Mouse (Mus musculus) embryonic facial prominence, embryonic 10.5 days (tissue): ENCODE results near the gene Ppt2. TPM values are rescaled to one million over a fixed set of nuclear protein-coding genes. Genes with fewer than 3 reads are reported as not detected.

Experiments used
- DNase-seq: peaks from one replicate; pipeline ENCODE4 v3.0.0-alpha.2; 2017; ENCODE audit warnings: low spot score
- H3K27ac ChIP-seq: fragments of 300-500 bp; sonication (generic); replicated peaks from 2 replicates; pipeline ENCODE4 v1.5.1; 2016; ENCODE audit warnings: mild to moderate bottlenecking
- H3K27me3 ChIP-seq: fragments of 300-500 bp; sonication (generic); replicated peaks from 2 replicates; pipeline ENCODE4 v1.6.1; 2016; ENCODE audit warnings: low read depth, mild to moderate bottlenecking; ENCODE audit not compliant: poor library complexity, severe bottlenecking
- H3K36me3 ChIP-seq: fragments of 300-500 bp; sonication (generic); replicated peaks from 2 replicates; pipeline ENCODE4 v1.6.1; 2016; ENCODE audit warnings: mild to moderate bottlenecking, moderate library complexity
- H3K4me1 ChIP-seq: fragments of 300-500 bp; sonication (generic); 2 replicates; pipeline ENCODE4 v1.6.1; 2016
- H3K4me3 ChIP-seq: fragments of 300-500 bp; sonication (generic); 2 replicates; pipeline ENCODE4 v1.5.1; 2016; ENCODE audit warnings: mild to moderate bottlenecking, moderate library complexity
- H3K9me3 ChIP-seq: fragments of 300-500 bp; sonication (generic); 2 replicates; pipeline ENCODE4 v1.6.1; 2016; ENCODE audit warnings: mild to moderate bottlenecking
- WGBS: fragments of 180-500 bp; shearing (Covaris S2); methylation state at CpG from one replicate; pipeline ENCODE4 v1.1.7; 2016; 5-methylcytosine and 5-hydroxymethylcytosine counted together
- polyA plus RNA-seq: library from polyadenylated mRNA; unstranded; fragments of >200 nt; fragmentation: Nextera tagmentation; extraction: Ambion mirVana; gene quantifications from 2 replicates; pipeline ENCODE4 v1.2.1, GENCODE M21; 2016

Gene Ppt2
- polyA plus RNA-seq, 1 experiment from 2014 or later = 18.6 TPM

DNA sequence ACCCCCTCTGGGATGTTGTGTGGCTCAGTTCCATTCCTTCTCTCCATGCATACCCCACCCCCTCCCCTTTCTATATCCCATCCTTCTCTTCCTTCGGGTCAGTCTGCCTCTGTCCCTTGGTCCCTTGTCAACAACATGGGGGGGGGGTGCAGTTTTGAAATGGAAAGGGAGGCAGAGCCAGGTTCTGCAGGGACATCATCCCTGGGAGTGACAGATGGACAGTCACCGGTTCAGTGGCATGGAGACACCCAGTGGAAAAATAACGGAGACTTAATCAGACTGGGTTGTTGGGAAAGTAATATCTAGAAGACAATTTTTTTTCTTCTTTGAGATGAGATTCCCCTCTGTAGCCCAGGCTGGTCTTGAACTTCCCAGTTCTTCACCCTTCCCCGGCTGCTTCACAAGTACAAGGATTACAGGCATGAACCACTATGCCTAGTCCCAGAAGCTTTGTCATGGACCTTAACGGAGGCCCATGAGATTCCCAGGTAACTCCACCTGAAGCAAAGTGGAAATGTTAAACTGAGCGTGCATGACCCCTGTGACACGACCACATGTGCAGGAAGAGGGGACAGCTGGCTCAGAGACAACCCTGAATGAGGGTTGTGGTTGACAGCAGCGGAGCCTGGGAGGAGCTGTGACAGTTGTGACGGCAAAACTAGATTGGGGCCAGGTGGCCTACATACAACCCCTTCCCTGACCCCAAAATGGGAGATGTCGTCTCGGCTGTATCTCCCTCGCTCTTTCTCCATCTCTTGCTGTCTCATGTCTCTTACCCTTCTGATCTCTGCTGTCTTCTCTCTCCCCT lies 1.7 kb upstream of the Ppt2 start:
- Histone ChIP-seq H3K4me1 (peaks cover 73% of the 10 kb centered on the region), H3K27me3 (peaks cover 57% of the 10 kb centered on the region), H3K4me3 (peak overlapping the region; percentile 77), H3K9me3 (no peaks in the 10 kb centered on the region), H3K36me3 (peaks cover 8% of the 10 kb centered on the region), H3K27ac (no peak overlapping the region)
- WGBS = 8% methylated on average over 12 of the region's 12 CpGs
- DNase-seq = no peak

DNA sequence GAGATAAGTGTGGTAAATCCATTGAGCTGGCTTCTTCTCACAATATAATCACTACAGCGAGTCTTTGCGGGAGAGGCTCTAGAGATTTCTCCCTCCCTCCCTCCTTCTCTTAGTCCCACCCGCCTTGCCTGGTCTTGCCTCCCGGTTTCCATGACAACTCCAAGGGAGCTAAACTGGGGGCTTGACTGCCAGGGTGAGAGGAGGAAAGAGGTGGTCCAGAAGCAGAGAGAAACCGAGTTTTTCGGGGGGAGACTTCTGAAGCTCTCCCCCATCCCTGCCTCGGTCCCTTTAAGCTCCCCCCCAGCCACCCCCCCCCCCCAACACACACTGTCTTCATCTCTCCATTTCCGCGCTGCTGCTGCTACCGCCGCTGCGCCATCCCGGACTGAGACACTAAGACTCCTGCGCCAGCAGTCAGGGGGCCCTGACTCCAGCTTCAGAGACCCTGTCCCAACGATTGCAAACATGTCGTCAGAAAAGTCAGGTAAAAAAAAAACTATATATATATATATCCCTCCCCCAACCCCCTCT lies 976 bp upstream of the Ppt2 start, which contains the start of gene Prrt1:
Gene Prrt1, plus strand, starts transcription at position 313 of the 531 bp plus-strand sequence.
- peaks cover 73% of the 10 kb centered on the region for H3K4me1 ChIP-seq
- H3K27ac ChIP-seq = peak within 1 kb of the TSS; percentile 92; the same call in 1 of the 2 replicates
- peaks cover 57% of the 10 kb centered on the region for H3K27me3 ChIP-seq
- H3K9me3 ChIP-seq = no peaks in the 10 kb centered on the region
- WGBS = 2% methylated on average over 16 of the region's 16 CpGs
- peak; percentile 56 for DNase-seq
- H3K36me3 ChIP-seq = peaks cover 10% of the 10 kb centered on the region
- H3K4me3 ChIP-seq = peak within 1 kb of the TSS; percentile 77

DNA sequence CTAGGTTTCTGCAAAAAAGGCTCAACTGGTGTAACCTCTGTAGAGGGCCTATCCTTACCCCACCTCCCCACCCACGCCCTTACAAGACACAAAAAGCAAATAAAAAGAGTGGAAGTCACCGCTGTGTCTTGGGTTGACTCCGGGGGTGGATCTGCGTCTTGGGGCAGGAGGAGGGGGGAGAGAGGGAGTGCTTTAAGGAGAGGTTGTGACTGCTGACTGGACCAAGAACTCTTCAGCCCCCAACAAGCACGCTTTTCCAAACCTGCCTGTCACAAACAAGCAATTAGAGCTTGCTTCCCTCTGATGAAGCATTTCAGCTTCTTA lies 296 bp upstream of the Ppt2 start:
- H3K4me3 ChIP-seq = peak overlapping the region; percentile 77
- H3K4me1 ChIP-seq = peaks cover 72% of the 10 kb centered on the region
- peaks cover 52% of the 10 kb centered on the region for H3K27me3 ChIP-seq
- H3K9me3 ChIP-seq = no peaks in the 10 kb centered on the region
- H3K36me3 ChIP-seq = peaks cover 16% of the 10 kb centered on the region
- peak overlapping the region; percentile 92; the same call in 1 of the 2 replicates for H3K27ac ChIP-seq
- WGBS = 19% methylated on average over 5 of the region's 5 CpGs
- no peak for DNase-seq

DNA sequence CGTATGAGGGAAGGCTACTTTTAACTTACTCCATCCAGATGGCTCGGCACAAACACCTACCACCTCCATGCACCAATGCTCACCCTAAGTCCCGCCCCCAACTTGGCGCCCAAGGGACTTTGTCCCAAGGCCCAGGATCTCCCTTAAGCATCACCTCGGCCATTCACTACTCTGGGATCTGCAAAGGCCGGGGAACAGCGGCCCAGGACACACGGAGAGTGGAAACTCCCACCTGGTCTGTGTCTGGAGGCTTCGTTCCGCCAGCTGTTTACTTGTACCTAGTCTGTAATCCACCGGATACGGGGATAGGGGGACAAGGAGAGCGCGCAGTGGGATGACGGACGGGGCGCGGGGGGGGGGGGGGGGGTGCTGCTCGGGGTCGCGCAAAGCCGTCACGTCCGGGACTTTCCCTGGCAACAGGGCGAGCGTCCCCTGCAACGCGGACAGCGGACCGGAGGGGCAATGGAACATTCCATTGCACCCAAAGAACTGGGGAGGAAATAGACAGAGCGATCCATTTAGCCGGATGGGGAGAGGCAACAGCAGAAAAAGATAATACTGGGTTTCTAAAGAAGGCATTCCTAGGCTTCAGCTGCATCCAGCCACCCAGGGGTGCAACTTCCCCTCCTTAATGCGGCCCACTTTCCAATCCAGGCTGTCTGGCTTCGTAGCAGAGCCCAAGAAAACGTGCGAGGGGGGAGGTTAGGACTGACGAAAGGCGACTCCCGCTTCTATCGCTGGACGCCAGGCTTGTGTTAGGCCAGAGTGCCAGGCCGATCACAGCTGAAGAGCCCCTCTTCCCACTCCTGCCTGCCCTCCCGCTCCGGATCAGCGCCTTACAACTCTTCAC lies 992 bp downstream of the Ppt2 start:
- Histone ChIP-seq H3K4me1 (peaks cover 64% of the 10 kb centered on the region), H3K27me3 (peaks cover 39% of the 10 kb centered on the region), H3K9me3 (no peaks in the 10 kb centered on the region), H3K4me3 (peak overlapping the region; percentile 77), H3K27ac (peak overlapping the region; percentile 92), H3K36me3 (peaks cover 29% of the 10 kb centered on the region)
- peak; percentile 94 for DNase-seq
- under 1% methylated on average over 45 of the region's 45 CpGs for WGBS

DNA sequence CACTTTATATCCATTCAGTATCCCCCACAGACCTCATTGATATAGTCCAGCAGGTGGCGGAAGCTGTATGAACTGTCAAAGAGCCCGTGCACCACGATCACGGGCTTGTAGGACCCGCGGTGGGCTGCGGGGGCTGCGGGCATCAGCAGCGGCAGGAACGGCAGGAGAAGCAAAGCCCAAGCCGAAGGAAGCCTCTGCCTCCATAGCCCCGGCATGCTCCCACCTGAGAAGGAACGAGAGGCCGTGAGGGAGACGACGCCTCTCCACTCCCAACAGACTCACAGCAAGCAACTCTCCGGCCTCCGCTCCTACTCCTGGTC lies 1.6 kb downstream of the Ppt2 start:
- H3K27me3 ChIP-seq = peaks cover 33% of the 10 kb centered on the region
- peak overlapping the region; percentile 92 for H3K27ac ChIP-seq
- H3K36me3 ChIP-seq = peaks cover 35% of the 10 kb centered on the region
- WGBS = under 1% methylated on average over 18 of the region's 18 CpGs
- H3K4me1 ChIP-seq = peaks cover 59% of the 10 kb centered on the region
- DNase-seq = peak; percentile 66
- no peaks in the 10 kb centered on the region for H3K9me3 ChIP-seq
- H3K4me3 ChIP-seq = peak overlapping the region; percentile 77

DNA sequence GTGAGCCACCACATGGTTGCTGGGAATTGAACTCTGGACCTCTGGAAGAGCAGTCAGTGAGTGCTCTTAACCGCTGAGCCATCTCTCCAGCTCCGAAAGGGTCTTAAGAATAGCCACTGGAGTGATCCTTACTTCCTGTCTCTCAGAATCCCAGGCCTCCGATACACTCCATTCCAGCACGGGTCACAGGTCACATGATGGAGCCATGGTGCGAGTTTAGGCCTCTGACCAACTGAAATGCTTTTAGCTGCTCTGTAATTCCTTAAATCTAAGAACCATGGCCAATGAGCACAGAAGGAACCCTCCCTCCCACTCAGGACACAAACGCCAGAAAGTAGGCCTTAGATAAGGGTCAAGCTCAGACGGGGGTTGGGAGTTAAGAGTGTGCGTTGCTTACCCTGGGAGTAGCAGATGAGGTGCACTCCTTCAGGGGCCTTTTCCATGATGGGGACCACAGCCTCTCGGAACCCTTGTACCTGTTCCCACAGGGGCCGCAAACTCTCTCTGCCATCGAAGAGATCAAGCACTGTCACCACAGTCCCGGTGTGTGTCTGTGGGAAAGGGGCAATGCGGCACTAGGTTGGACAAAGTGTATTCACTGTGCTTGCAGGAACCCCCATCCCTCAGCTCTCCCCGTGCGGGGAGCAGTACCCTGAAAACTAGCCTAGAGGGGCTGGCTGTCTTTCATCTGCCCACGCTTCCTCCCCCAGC lies 2.1 kb downstream of the Ppt2 start:
- Histone ChIP-seq H3K9me3 (no peaks in the 10 kb centered on the region), H3K27ac (peak overlapping the region; percentile 92), H3K4me1 (peaks cover 53% of the 10 kb centered on the region), H3K27me3 (peaks cover 28% of the 10 kb centered on the region), H3K36me3 (peaks cover 39% of the 10 kb centered on the region), H3K4me3 (peak overlapping the region; percentile 77)
- no peak for DNase-seq
- WGBS = 50% methylated on average over 16 of the region's 16 CpGs

DNA sequence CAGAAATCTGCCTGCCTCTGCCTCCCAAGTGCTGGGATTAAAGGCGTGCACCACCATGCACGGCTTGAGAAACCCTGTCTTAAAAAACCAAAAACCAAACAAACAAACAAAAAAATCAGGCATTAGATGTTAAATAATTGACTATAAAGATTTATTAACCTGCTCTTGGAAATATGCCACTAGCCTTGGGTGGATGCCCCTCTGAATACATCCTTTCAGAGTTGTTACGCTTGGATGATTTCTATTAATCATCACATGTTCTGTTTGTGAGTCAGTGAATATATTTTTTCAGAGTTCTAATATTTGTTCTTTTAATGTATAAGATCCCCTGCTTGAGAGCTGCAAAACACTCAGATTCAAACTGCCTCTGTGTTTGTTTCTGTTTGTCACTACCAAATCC lies 3.3 kb downstream of the Ppt2 start:
- no peak overlapping the region for H3K4me3 ChIP-seq
- 96% methylated on average over 3 of the region's 3 CpGs for WGBS
- H3K27me3 ChIP-seq = peaks cover 16% of the 10 kb centered on the region
- DNase-seq = no peak
- H3K36me3 ChIP-seq = peaks cover 43% of the 10 kb centered on the region
- no peaks in the 10 kb centered on the region for H3K9me3 ChIP-seq
- H3K4me1 ChIP-seq = peaks cover 41% of the 10 kb centered on the region
- no peak overlapping the region for H3K27ac ChIP-seq

DNA sequence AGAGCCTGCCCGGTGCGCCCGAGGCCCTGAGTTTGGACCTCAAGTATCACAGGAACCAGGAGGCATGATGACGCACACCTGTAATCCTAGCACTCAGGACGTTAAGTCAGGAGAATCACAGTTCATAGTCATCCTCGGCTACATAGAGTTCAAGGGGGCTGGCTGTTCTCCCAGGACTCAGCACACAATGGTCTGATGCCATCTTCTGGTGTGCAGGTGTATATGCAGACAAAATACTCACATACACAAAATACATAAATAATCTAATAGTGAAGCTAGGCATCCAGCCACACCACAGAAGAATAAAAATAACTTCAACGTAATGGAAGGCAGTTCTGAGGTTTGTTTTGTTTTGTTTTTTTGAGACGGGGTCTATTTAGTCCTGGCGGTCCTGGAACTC lies 5.1 kb downstream of the Ppt2 start:
- DNase-seq = no peak
- no peak overlapping the region for H3K27ac ChIP-seq
- no peaks in the 10 kb centered on the region for H3K9me3 ChIP-seq
- peaks cover 46% of the 10 kb centered on the region for H3K36me3 ChIP-seq
- peaks cover 23% of the 10 kb centered on the region for H3K4me1 ChIP-seq
- H3K4me3 ChIP-seq = no peak overlapping the region
- H3K27me3 ChIP-seq = no peaks in the 10 kb centered on the region
- WGBS = 89% methylated on average over 9 of the region's 9 CpGs

DNA sequence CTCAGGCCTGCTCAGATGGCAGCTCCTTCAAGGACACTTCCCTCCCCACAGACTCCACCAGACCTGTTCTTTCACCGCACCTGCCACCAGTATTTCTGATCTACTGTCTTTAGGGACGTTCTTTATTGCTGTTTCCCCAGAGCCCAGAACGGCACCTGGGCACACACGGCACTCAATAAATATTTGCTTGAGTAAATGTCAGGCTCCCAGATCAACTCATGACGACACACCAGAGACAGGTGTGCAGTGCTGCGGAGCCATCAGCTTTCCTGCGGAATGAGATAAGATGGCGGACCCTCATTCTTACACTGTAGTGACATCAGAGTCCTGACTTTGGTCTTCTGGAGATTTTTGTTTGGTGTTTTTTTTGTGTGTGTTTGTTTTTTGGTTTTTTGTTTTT lies 7.3 kb downstream of the Ppt2 start:
- 94% methylated on average over 8 of the region's 8 CpGs for WGBS
- no peak overlapping the region for H3K4me3 ChIP-seq
- DNase-seq = no peak
- no peak overlapping the region for H3K27ac ChIP-seq
- H3K36me3 ChIP-seq = peaks cover 63% of the 10 kb centered on the region
- H3K27me3 ChIP-seq = no peaks in the 10 kb centered on the region
- peaks cover 12% of the 10 kb centered on the region for H3K4me1 ChIP-seq
- H3K9me3 ChIP-seq = no peaks in the 10 kb centered on the region

DNA sequence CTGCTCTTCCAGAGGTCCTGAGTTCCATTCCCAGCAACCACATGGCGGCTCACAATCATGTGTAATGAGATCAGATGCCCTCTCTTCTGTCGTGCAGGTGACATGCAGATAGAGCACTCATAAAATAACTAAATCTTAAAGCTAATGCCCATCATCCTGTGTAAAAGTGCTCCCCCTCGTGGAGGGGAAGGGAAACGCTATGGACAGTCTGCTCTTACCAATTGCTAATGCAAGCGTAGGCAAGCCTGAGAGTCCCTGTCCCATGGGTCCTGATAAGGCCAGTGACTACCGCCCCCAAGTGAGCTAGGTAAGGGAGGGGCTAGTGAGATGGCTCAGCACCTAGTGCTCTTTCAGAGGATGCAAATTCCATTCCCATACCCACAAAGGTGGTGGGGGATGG lies 9.3 kb downstream of the Ppt2 start:
- H3K4me3 ChIP-seq = no peak overlapping the region
- no peak overlapping the region for H3K27ac ChIP-seq
- peaks cover 14% of the 10 kb centered on the region for H3K4me1 ChIP-seq
- H3K36me3 ChIP-seq = peaks cover 71% of the 10 kb centered on the region
- WGBS = 22% methylated on average over 6 of the region's 6 CpGs
- DNase-seq = peak; percentile 70
- H3K9me3 ChIP-seq = no peaks in the 10 kb centered on the region
- no peaks in the 10 kb centered on the region for H3K27me3 ChIP-seq

DNA sequence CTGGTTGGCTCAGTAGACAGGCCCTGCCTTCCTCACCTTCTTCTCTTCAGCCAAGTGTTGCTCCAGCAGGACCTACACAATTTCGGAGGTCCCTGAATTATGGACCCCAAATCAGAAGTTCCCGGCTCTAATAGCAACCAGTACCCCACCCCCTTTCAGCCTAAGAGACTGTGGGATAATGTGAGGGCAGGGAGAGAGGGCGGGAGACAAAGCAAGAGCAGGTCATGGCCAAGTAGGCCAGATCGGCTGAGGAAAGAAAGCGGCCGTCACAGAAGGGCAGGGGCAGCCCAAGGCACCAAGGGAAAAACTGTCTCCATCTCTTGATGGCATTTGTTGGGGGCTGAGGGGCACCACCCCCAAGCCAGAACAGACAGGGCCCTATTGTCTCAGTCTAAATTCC lies 12.4 kb downstream of the Ppt2 start, which contains the start of gene Egfl8:
Gene Egfl8, minus strand, starts transcription at position 101 of the 400 bp plus-strand sequence.
- H3K27me3 ChIP-seq = no peaks in the 10 kb centered on the region
- 0 out of 2 replicates have a peak within 1 kb of the TSS, but pooled peaks have one; percentile 9 for H3K4me3 ChIP-seq
- peak within 1 kb of the TSS; percentile 69 for H3K27ac ChIP-seq
- WGBS = 54% methylated on average over 6 of the region's 6 CpGs
- no peaks in the 10 kb centered on the region for H3K9me3 ChIP-seq
- H3K4me1 ChIP-seq = peaks cover 14% of the 10 kb centered on the region
- peaks cover 74% of the 10 kb centered on the region for H3K36me3 ChIP-seq
- no peak for DNase-seq

DNA sequence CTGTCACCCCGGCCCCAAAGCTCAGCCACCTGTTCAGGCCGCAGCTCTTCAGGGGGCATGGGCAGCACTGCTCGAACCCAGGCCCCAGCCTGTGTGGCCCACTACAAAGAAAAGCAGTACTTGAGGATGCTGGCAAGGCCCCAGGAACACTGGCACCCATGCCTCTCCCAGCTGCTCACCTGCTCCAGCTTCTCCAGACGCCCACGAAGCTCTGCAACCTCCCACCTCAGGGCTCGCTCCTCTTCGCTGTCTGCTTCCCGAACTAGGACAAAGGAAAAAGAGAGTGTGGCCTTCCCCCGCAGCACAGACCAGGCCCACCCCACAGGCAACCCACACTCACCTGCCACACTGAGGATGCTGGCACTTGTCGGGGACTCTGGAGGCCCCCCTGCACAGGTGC lies 14.5 kb downstream of the Ppt2 start:
- Histone ChIP-seq H3K9me3 (no peaks in the 10 kb centered on the region), H3K4me1 (peaks cover 14% of the 10 kb centered on the region), H3K36me3 (peaks cover 80% of the 10 kb centered on the region), H3K27me3 (no peaks in the 10 kb centered on the region), H3K27ac (no peak overlapping the region; the same call in 1 of the 2 replicates), H3K4me3 (peak overlapping the region; percentile 6; the same call in 1 of the 2 replicates)
- 91% methylated on average over 10 of the region's 10 CpGs for WGBS
- DNase-seq = no peak
